ENCODE assay signal across 9 mouse cellular contexts in genomic region chr19:56723331-56724125, GRCm38 (mm10). TPM values are rescaled to one million over a fixed set of nuclear protein-coding genes. Genes with fewer than 3 reads are reported as not detected.
DNase-seq lines count a peak whose midpoint lies in the region; ATAC-seq and TF ChIP-seq lines count a peak whose summit lies in the region.
"Had no signal": no experiment of that assay in that cellular context is flagged by ENCODE, and none has a peak within 500 bp of the region (broad histone marks: within the 10 kb centered on the region; RNA-seq: fewer than 3 reads in every experiment).

No protein-coding gene starts in this region.

- WGBS in forebrain, postnatal 0 days = under 1% methylated on average over 70 of the region's 71 CpGs
- under 1% methylated on average over 62 of the region's 71 CpGs for WGBS in hindbrain, embryonic 16.5 days
- WGBS in liver, embryonic 14.5 days (ENCODE audit: insufficient replicate concordance) = under 1% methylated on average over 70 of the region's 71 CpGs

- peak overlapping the region; percentile 62 for H3K9ac ChIP-seq in forebrain, postnatal 0 days
- H3K9ac ChIP-seq in hindbrain, embryonic 16.5 days (ENCODE audit: low read depth, low read length) = peak overlapping the region; percentile 73
- no peak overlapping the region for H3K9ac ChIP-seq in liver, embryonic 14.5 days (replicated peaks)

- DNase-seq in adrenal gland, adult (ENCODE audit: inconsistent age in 2 of 2, low spot score in 1 of 2) = peak; percentile 42 to 80
- no peak for DNase-seq in adrenal gland, adult 8-10 months
- peak; percentile 80 for DNase-seq in adrenal gland, postnatal 10 days
- peak; percentile 56 for DNase-seq in forebrain, postnatal 0 days
- no peak for DNase-seq in liver, embryonic 14.5 days (ENCODE audit: low read depth in 3 of 3, low spot score in 3 of 3)
- peak; percentile 76 for DNase-seq in neural tube, embryonic 10.5 days (ENCODE audit: extremely low spot score, low spot score)
- peak; percentile 42 to 61 for DNase-seq in urinary bladder, postnatal 36 days (ENCODE audit: low spot score in 2 of 2)

- TF ChIP-seq CTCF in forebrain, postnatal 0 days (IDR thresholded peaks at IDR 0.05; ENCODE audit: low read depth) = no peak
- TF ChIP-seq CTCF in liver, embryonic 14.5 days (IDR thresholded peaks at IDR 0.05; ENCODE audit: low read depth) = no peak

- H3K4me2 ChIP-seq in forebrain, postnatal 0 days (ENCODE audit: low read depth) = peak overlapping the region; percentile 87
- peak overlapping the region; percentile 97 for H3K4me2 ChIP-seq in hindbrain, embryonic 16.5 days (ENCODE audit: low read length)
- H3K4me2 ChIP-seq in liver, embryonic 14.5 days (ENCODE audit: low read depth) = peak overlapping the region; percentile 52

- TF ChIP-seq EP300 in liver, embryonic 14.5 days (IDR thresholded peaks at IDR 0.05; ENCODE audit: low read depth) = no peak

- no peak for ATAC-seq in forebrain, postnatal 0 days
- no peak for ATAC-seq in hindbrain, embryonic 16.5 days
- no peak for ATAC-seq in liver, embryonic 14.5 days (ENCODE audit: insufficient read depth)

- H3K4me3 ChIP-seq in forebrain, postnatal 0 days (ENCODE audit: low read depth, low read length) = peak overlapping the region; percentile 61
- H3K4me3 ChIP-seq in hindbrain, embryonic 16.5 days (ENCODE audit: low read length) = peak overlapping the region; percentile 64
- peak overlapping the region in 1 of 2 experiments; percentile 40; a peak in 3 of 4 replicates for H3K4me3 ChIP-seq in liver, embryonic 14.5 days (ENCODE audit: insufficient read depth in 1 of 2, low read depth in 2 of 2, low read length in 2 of 2)

- peaks cover 7% of the 10 kb centered on the region; the same call in 1 of the 2 replicates for H3K4me1 ChIP-seq in forebrain, postnatal 0 days (ENCODE audit: insufficient read depth)
- H3K4me1 ChIP-seq in hindbrain, embryonic 16.5 days (ENCODE audit: control insufficient read depth, insufficient read depth, low read depth, low read length) = peaks cover 33% of the 10 kb centered on the region
- no peaks in the 10 kb centered on the region for H3K4me1 ChIP-seq in liver, embryonic 14.5 days (replicated peaks; ENCODE audit: control insufficient read depth in 2 of 2, insufficient read depth in 2 of 2, low read length in 1 of 2)

- peaks cover 11% of the 10 kb centered on the region; the same call in 1 of the 2 replicates for H3K27me3 ChIP-seq in forebrain, postnatal 0 days (ENCODE audit: insufficient read depth, low read length)
- H3K27me3 ChIP-seq in hindbrain, embryonic 16.5 days (replicated peaks; ENCODE audit: control insufficient read depth, insufficient read depth, low read length) = peaks cover 29% of the 10 kb centered on the region
- peaks cover 65% of the 10 kb centered on the region for H3K27me3 ChIP-seq in liver, embryonic 14.5 days (ENCODE audit: control insufficient read depth, insufficient read depth, low read length)

- H3K9me3 ChIP-seq in forebrain, postnatal 0 days (ENCODE audit: low read length) = no peaks in the 10 kb centered on the region
- no peaks in the 10 kb centered on the region for H3K9me3 ChIP-seq in hindbrain, embryonic 16.5 days (ENCODE audit: control insufficient read depth, low read length)
- H3K9me3 ChIP-seq in liver, embryonic 14.5 days (ENCODE audit: control insufficient read depth, low read length) = no peaks in the 10 kb centered on the region

- no peaks in the 10 kb centered on the region for H3K36me3 ChIP-seq in forebrain, postnatal 0 days (ENCODE audit: insufficient read depth)
- H3K36me3 ChIP-seq in hindbrain, embryonic 16.5 days (ENCODE audit: control insufficient read depth, insufficient read depth, low read length) = no peaks in the 10 kb centered on the region
- no peaks in the 10 kb centered on the region for H3K36me3 ChIP-seq in liver, embryonic 14.5 days (replicated peaks; ENCODE audit: control insufficient read depth, insufficient read depth, low read depth)

- no peak overlapping the region for H3K27ac ChIP-seq in forebrain, postnatal 0 days (ENCODE audit: low read depth, low read length)
- no peak overlapping the region for H3K27ac ChIP-seq in hindbrain, embryonic 16.5 days (ENCODE audit: low read depth, low read length)
- no peak overlapping the region for H3K27ac ChIP-seq in liver, embryonic 14.5 days

RNA-seq across cellular contexts. Expression of gene Adrb1, which starts 1.5 kb away (rescaled TPM):
- 1 to 10 TPM; 1.5 to 3.1 (median 2.4) TPM for total RNA-seq in adrenal gland, adult 8-10 months (2022)
- total RNA-seq in adrenal gland, postnatal 10 days (2021) = 1 to 10 TPM; 7.2 to 7.4 TPM
- total RNA-seq in forebrain, postnatal 0 days (2014; rRNA removed) = 7.3 and 8.5 TPM in 2 replicates
- 2.8 and 3.4 TPM in 2 replicates for polyA plus RNA-seq in forebrain, postnatal 0 days (2015; fragmentation: Nextera tagmentation; extraction: Ambion mirVana)
- 0.56 and 0.71 TPM in 2 replicates for polyA plus RNA-seq in hindbrain, embryonic 16.5 days (2015; fragmentation: Nextera tagmentation; extraction: Ambion mirVana)
- polyA plus RNA-seq in liver, embryonic 14.5 days (2012; rRNA removed) = 0.26 and 0.30 TPM in 2 replicates
- 0.20 and 0.29 TPM in 2 replicates for polyA plus RNA-seq in liver, embryonic 14.5 days (2014; fragmentation: Nextera tagmentation; extraction: Ambion mirVana)
- total RNA-seq: hematopoietic stem cell, adult 5-6 weeks had no signal

Comparison
In these comparisons a context has a peak if more than half of its experiments do, and no peak if none do; other contexts are left out.
1. DNase-seq: peak in adrenal gland, adult (2 of 2), adrenal gland, postnatal 10 days (single experiment), forebrain, postnatal 0 days (single experiment), neural tube, embryonic 10.5 days (single experiment) and urinary bladder, postnatal 36 days (2 of 2); none in adrenal gland, adult 8-10 months (single experiment) and liver, embryonic 14.5 days (0 of 3).
2. Peak in every context shown above with its lines, with median percentiles within 50 percentile points of each other: H3K4me2 ChIP-seq.